Mouse (Mus musculus) forebrain, embryonic 13.5 days (tissue): ENCODE measurements at regions not wholly inside any gene's neighbourhood (a gene's known extent, or its start where the extent isn't known, plus 50 kb on each side); places are given as distances from the start of the nearest gene placed in this dataset.
A peak's percentile ranks its signal among the peaks of the same experiment; 100 is the strongest.

Source experiments
- ATAC-seq: fragments of 200-750 bp; cut with Nextera tagmentation; 2 replicates; pipeline ENCODE4 v1.8.0; 2017
- H3K27ac ChIP-seq: fragments of 300-500 bp; sonication (generic); 2 replicates; pipeline ENCODE4 v1.5.1; 2015; ENCODE audit warnings: inconsistent platforms, mild to moderate bottlenecking, moderate library complexity
- H3K27me3 ChIP-seq: fragments of 300-500 bp; sonication (generic); 2 replicates; pipeline ENCODE4 v1.6.1; 2015; ENCODE audit warnings: mild to moderate bottlenecking, inconsistent platforms
- H3K36me3 ChIP-seq: fragments of 300-500 bp; sonication (generic); 2 replicates; pipeline ENCODE4 v1.6.1; 2015; ENCODE audit warnings: mild to moderate bottlenecking, inconsistent platforms; ENCODE audit not compliant: poor library complexity, severe bottlenecking
- H3K4me1 ChIP-seq: fragments of 300-500 bp; sonication (generic); 2 replicates; pipeline ENCODE4 v1.6.1; 2015; ENCODE audit warnings: inconsistent platforms
- H3K4me2 ChIP-seq: fragments of 300-500 bp; sonication (generic); 2 replicates; pipeline ENCODE4 v1.6.1; 2015; ENCODE audit warnings: inconsistent platforms, mild to moderate bottlenecking, moderate library complexity
- H3K4me3 ChIP-seq: fragments of 300-500 bp; sonication (generic); 2 replicates; pipeline ENCODE4 v1.5.1; 2015; ENCODE audit warnings: mild to moderate bottlenecking, inconsistent platforms
- H3K9ac ChIP-seq: fragments of 300-500 bp; sonication (generic); 2 replicates; pipeline ENCODE4 v1.6.1; 2015; ENCODE audit warnings: mild to moderate bottlenecking, inconsistent platforms
- H3K9me3 ChIP-seq: fragments of 300-500 bp; sonication (generic); replicated peaks from 2 replicates; pipeline ENCODE4 v1.6.1; 2016; ENCODE audit warnings: inconsistent platforms
- WGBS: fragments of 180-500 bp; shearing (Covaris S2); methylation state at CpG from one replicate; pipeline ENCODE4 v1.1.7; 2015; 5-methylcytosine and 5-hydroxymethylcytosine counted together

GRCm38 (mm10) chr5:101013844-101014243 lies 168.3 kb downstream of the Gpat3 start:
- H3K4me2 ChIP-seq, result no peak overlapping the region
- H3K27me3 ChIP-seq, result 0 out of 2 replicates have a peak, but pooled peaks cover 4% of the 10 kb centered on the region
- no peak overlapping the region for H3K9ac ChIP-seq
- H3K27ac ChIP-seq, result no peak overlapping the region
- ATAC-seq, result no peak
- no peaks in the 10 kb centered on the region for H3K36me3 ChIP-seq
- H3K9me3 ChIP-seq, result no peaks in the 10 kb centered on the region
- WGBS, result 57% methylated on average over 5 of the region's 5 CpGs
- H3K4me3 ChIP-seq, result no peak overlapping the region
- H3K4me1 ChIP-seq, result no peaks in the 10 kb centered on the region

GRCm38 (mm10) chr5:101005216-101005615 lies 159.7 kb downstream of the Gpat3 start:
- ATAC-seq, result no peak
- no peak overlapping the region for H3K27ac ChIP-seq
- 74% methylated on average over 3 of the region's 3 CpGs for WGBS
- H3K4me1 ChIP-seq, result no peaks in the 10 kb centered on the region
- H3K9me3 ChIP-seq, result no peaks in the 10 kb centered on the region
- no peak overlapping the region for H3K4me3 ChIP-seq
- no peak overlapping the region for H3K4me2 ChIP-seq
- no peak overlapping the region for H3K9ac ChIP-seq
- H3K27me3 ChIP-seq, result no peaks in the 10 kb centered on the region
- H3K36me3 ChIP-seq, result no peaks in the 10 kb centered on the region

GRCm38 (mm10) chr5:101000436-101000835 lies 154.9 kb downstream of the Gpat3 start:
- WGBS, result 95% methylated on average over 6 of the region's 6 CpGs
- no peak for ATAC-seq
- H3K27me3 ChIP-seq, result no peaks in the 10 kb centered on the region
- no peaks in the 10 kb centered on the region for H3K4me1 ChIP-seq
- H3K9ac ChIP-seq, result no peak overlapping the region
- H3K4me3 ChIP-seq, result no peak overlapping the region
- no peaks in the 10 kb centered on the region for H3K9me3 ChIP-seq
- no peaks in the 10 kb centered on the region for H3K36me3 ChIP-seq
- H3K4me2 ChIP-seq, result no peak overlapping the region
- H3K27ac ChIP-seq, result no peak overlapping the region

- ATAC-seq, result no peak
- H3K27me3 ChIP-seq, result no peaks in the 10 kb centered on the region
- H3K27ac ChIP-seq, result no peak overlapping the region
- no peaks in the 10 kb centered on the region for H3K4me1 ChIP-seq
- 74% methylated on average over 2 of the region's 2 CpGs for WGBS
- H3K9me3 ChIP-seq, result no peaks in the 10 kb centered on the region
- no peak overlapping the region for H3K9ac ChIP-seq
- H3K36me3 ChIP-seq, result no peaks in the 10 kb centered on the region
- no peak overlapping the region for H3K4me3 ChIP-seq
- no peak overlapping the region for H3K4me2 ChIP-seq
These were observed 146.9 kb downstream of the Gpat3 start for GRCm38 (mm10) chr5:100992365-100992764.

GRCm38 (mm10) chr5:100991626-100992025 lies 146.1 kb downstream of the Gpat3 start:
- H3K9me3 ChIP-seq, result no peaks in the 10 kb centered on the region
- no peaks in the 10 kb centered on the region for H3K36me3 ChIP-seq
- H3K27me3 ChIP-seq, result no peaks in the 10 kb centered on the region
- no peak overlapping the region for H3K4me2 ChIP-seq
- 21% methylated on average over 5 of the region's 5 CpGs for WGBS
- ATAC-seq, result no peak
- H3K4me3 ChIP-seq, result no peak overlapping the region
- no peak overlapping the region for H3K9ac ChIP-seq
- H3K27ac ChIP-seq, result no peak overlapping the region
- no peaks in the 10 kb centered on the region for H3K4me1 ChIP-seq

GRCm38 (mm10) chr5:100982573-100982936 lies 137.0 kb downstream of the Gpat3 start:
- Histone ChIP-seq H3K9me3 (no peaks in the 10 kb centered on the region), H3K4me1 (0 out of 2 replicates have a peak, but pooled peaks cover 8% of the 10 kb centered on the region), H3K4me2 (0 out of 2 replicates have a peak overlapping the region, but pooled peaks have one; percentile 24), H3K36me3 (no peaks in the 10 kb centered on the region), H3K4me3 (no peak overlapping the region), H3K9ac (no peak overlapping the region), H3K27me3 (no peaks in the 10 kb centered on the region), H3K27ac (no peak overlapping the region)
- ATAC-seq, result no peak; the same call in 1 of the 2 replicates
- WGBS, result 42% methylated on average over 10 of the region's 10 CpGs

- Histone ChIP-seq H3K9me3 (no peaks in the 10 kb centered on the region), H3K9ac (no peak overlapping the region), H3K4me1 (0 out of 2 replicates have a peak, but pooled peaks cover 8% of the 10 kb centered on the region), H3K4me3 (no peak overlapping the region), H3K27ac (no peak overlapping the region), H3K36me3 (no peaks in the 10 kb centered on the region), H3K4me2 (0 out of 2 replicates have a peak overlapping the region, but pooled peaks have one; percentile 24), H3K27me3 (no peaks in the 10 kb centered on the region)
- 68% methylated on average over 18 of the region's 18 CpGs for WGBS
- ATAC-seq, result no peak
These were observed 136.5 kb downstream of the Gpat3 start for GRCm38 (mm10) chr5:100981849-100982572.

- no peaks in the 10 kb centered on the region for H3K27me3 ChIP-seq
- WGBS, result 28% methylated on average over 2 of the region's 2 CpGs
- ATAC-seq, result no peak
These were observed 131.2 kb downstream of the Gpat3 start for GRCm38 (mm10) chr5:100976736-100977135.

GRCm38 (mm10) chr5:100951210-100951609 lies 105.7 kb downstream of the Gpat3 start:
- Histone ChIP-seq H3K27me3 (no peaks in the 10 kb centered on the region), H3K9me3 (no peaks in the 10 kb centered on the region), H3K27ac (no peak overlapping the region), H3K9ac (no peak overlapping the region), H3K4me2 (no peak overlapping the region), H3K4me3 (no peak overlapping the region), H3K4me1 (no peaks in the 10 kb centered on the region), H3K36me3 (no peaks in the 10 kb centered on the region)
- 52% methylated on average over 15 of the region's 15 CpGs for WGBS
- ATAC-seq, result no peak

More at GRCm38 (mm10) chr5:100976736-100977135, 131.2 kb downstream of the Gpat3 start:
- Histone ChIP-seq H3K4me2 (no peak overlapping the region), H3K9me3 (no peaks in the 10 kb centered on the region; the same call in 1 of the 2 replicates), H3K9ac (no peak overlapping the region), H3K36me3 (no peaks in the 10 kb centered on the region), H3K4me3 (no peak overlapping the region), H3K4me1 (no peaks in the 10 kb centered on the region), H3K27ac (no peak overlapping the region)
